10 mouse cellular contexts compared by ENCODE assay signal in the genomic region with DNA sequence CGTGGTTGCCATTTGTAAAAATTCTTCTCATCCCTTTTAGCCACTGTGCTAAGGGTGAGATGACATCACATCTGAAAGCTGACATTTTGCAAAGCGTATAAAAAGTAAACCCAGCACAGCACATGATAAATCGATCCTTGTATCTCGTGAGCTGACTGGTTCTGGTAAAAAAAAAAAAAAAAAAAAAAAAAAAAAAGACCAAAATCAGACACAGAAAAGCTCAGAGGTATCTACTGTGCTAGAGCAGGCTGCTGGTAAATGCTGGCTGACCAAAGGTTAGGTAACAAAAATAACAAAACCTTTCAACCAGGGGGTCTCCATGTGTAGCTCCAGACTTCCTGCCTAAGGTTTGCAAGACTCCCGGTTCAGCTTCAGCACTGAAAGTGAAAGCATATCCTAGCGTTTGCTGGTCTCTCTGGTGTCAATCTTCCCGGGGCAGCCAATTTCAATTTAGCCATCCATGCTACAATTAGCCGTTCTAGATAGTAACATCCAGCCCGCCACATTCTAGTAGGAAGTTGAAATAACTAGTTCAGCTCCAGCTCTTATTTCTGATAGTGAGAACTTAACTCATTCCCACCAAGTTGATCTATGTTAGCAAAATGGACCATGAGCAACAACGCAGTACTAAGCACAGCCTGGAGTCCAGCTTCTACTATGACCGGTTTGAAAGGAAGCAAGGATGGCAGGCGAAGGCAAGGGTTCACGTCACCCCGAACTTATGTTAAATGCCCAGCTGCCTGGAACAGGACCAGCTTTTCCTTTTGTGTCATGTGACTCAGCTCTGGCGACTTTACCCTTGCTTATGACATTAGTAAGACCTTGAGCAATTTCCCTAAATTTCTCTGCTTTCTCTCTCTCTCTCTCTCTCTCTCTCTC. TPM values are rescaled to one million over a fixed set of nuclear protein-coding genes. Genes with fewer than 3 reads are reported as not detected.
DNase-seq lines count a peak whose midpoint lies in the region; ATAC-seq and TF ChIP-seq lines count a peak whose summit lies in the region.
"Had no signal": no experiment of that assay in that cellular context is flagged by ENCODE, and none has a peak within 500 bp of the region (broad histone marks: within the 10 kb centered on the region; RNA-seq: fewer than 3 reads in every experiment).

No protein-coding gene starts in this region.

- H3K27ac ChIP-seq in kidney, postnatal 0 days, result no peak overlapping the region
- H3K27ac ChIP-seq: limb, embryonic 15.5 days had no signal

- TF ChIP-seq CTCF in kidney, postnatal 0 days (IDR thresholded peaks at IDR 0.05; ENCODE audit: low read depth), result no peak

- H3K9me3 ChIP-seq in kidney, postnatal 0 days (replicated peaks; ENCODE audit: low read length), result no peaks in the 10 kb centered on the region
- H3K9me3 ChIP-seq: limb, embryonic 15.5 days had no signal

- peak; percentile 5 to 17 for DNase-seq in heart, adult 18-20 months
- DNase-seq in heart, adult 11 months, result no peak
- peak; percentile 79 for DNase-seq in 416B (ENCODE audit: low read depth)
- DNase-seq in adrenal gland, postnatal 25 days, result peak; percentile 17
- DNase-seq in kidney, postnatal 0 days (ENCODE audit: low spot score), result peak; percentile 25
- DNase-seq in ovary, postnatal 10 days (ENCODE audit: low spot score), result no peak
- no peak for DNase-seq in right cerebral cortex, postnatal 36 days (ENCODE audit: low spot score in 2 of 2)
- no peak for DNase-seq in cerebellum, adult 9-10 months

- peak overlapping the region; percentile 43 for H3K4me2 ChIP-seq in kidney, postnatal 0 days (ENCODE audit: low read length)
- H3K4me2 ChIP-seq: limb, embryonic 15.5 days had no signal

- ATAC-seq in kidney, postnatal 0 days (replicated peaks; ENCODE audit: low FRiP score, low read depth), result no peak
- ATAC-seq: Patski had no signal

- WGBS in kidney, postnatal 0 days, result 42% methylated on average over 15 of the region's 15 CpGs

- H3K9ac ChIP-seq in kidney, postnatal 0 days (ENCODE audit: low read depth, low read length), result peak overlapping the region; percentile 37; the same call in 1 of the 2 replicates
- H3K9ac ChIP-seq: limb, embryonic 15.5 days had no signal

- H3K27me3 ChIP-seq in kidney, postnatal 0 days (ENCODE audit: insufficient read depth, low read length), result no peaks in the 10 kb centered on the region
- H3K27me3 ChIP-seq: limb, embryonic 15.5 days; Patski had no signal

- no peak overlapping the region for H3K4me3 ChIP-seq in kidney, postnatal 0 days (replicated peaks; ENCODE audit: low read depth, low read length)
- H3K4me3 ChIP-seq: limb, embryonic 15.5 days had no signal

- H3K36me3 ChIP-seq in kidney, postnatal 0 days (ENCODE audit: insufficient read depth, low read length), result no peaks in the 10 kb centered on the region
- H3K36me3 ChIP-seq: limb, embryonic 15.5 days had no signal

- no peaks in the 10 kb centered on the region for H3K4me1 ChIP-seq in kidney, postnatal 0 days (replicated peaks; ENCODE audit: insufficient read depth, low read length)
- H3K4me1 ChIP-seq: limb, embryonic 15.5 days had no signal

RNA-seq across cellular contexts. Expression of gene Cit, which starts 45.8 kb away (rescaled TPM):
- 1 to 10 TPM in 1 of 2 experiments, under 1 TPM in 1; 0.77 to 1.0 TPM for total RNA-seq in heart, adult 18-20 months (2021)
- total RNA-seq in adrenal gland, postnatal 25 days (2021), result 8.4 and 10.1 TPM in 2 replicates
- 8.8 and 11.4 TPM in 2 replicates for polyA plus RNA-seq in kidney, postnatal 0 days (2015; fragmentation: Nextera tagmentation; extraction: Ambion mirVana)

Comparison
In these comparisons a context has a peak if more than half of its experiments do, and no peak if none do; other contexts are left out.
1. DNase-seq: peak in heart, adult 18-20 months (2 of 2), 416B (single experiment), adrenal gland, postnatal 25 days (single experiment) and kidney, postnatal 0 days (single experiment); none in heart, adult 11 months (single experiment), ovary, postnatal 10 days (single experiment), right cerebral cortex, postnatal 36 days (0 of 2) and cerebellum, adult 9-10 months (single experiment).